Mouse (Mus musculus): ENCODE results near the gene Tgfb3.

- TF ChIP-seq CHD2 (IDR thresholded peaks at IDR 0.05; ENCODE audit: low read depth, low read length) = no peak
- TF ChIP-seq MAFK (IDR thresholded peaks at IDR 0.05; ENCODE audit: insufficient read depth, low read depth, low read length) = no peak
Measured at GRCm38 (mm10) chr12:86091601-86092132, 12.8 kb upstream of the Tgfb3 start.
